Mouse (Mus musculus) layer of hippocampus, postnatal 14 days (tissue): ENCODE data around the gene Dpy19l1. TPM values are rescaled to one million over a fixed set of nuclear protein-coding genes. Genes with fewer than 3 reads are reported as not detected.

Experiments
- DNase-seq, 2 experiments: peaks; one replicate each; pipeline ENCODE4 v3.0.0; 2021 to 2022; ENCODE audit warnings: low spot score in 2 of 2, mixed read lengths in 1 of 2
- total RNA-seq, 2 experiments: library from RNA; stranded (reverse); gene quantifications; 2 replicates each; pipeline ENCODE4 v1.2.3; 2021

Dpy19l1 gene
- total RNA-seq, 2 experiments from 2014 or later: 27.4 to 30.9 TPM

DNA sequence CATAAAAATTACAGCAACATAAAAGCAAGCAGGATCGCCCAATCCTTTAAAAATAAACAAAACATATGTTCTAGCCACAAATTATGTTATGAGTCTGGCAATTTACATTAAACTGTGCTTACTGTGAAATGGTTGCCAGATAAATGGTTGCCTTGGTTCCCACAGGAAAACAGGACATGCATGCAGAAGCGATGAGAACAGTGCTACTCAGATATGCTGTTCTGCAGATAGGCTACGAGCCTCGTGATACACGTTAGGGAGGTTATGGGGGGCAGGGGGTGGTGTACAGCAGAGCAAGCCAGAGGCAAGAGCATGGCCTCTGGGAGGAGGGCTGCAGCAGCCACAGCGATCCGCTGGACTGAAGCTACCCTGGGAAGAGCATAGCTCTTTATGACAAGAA, 29.1 kb downstream of the Dpy19l1 start:
- no peak for DNase-seq

DNA sequence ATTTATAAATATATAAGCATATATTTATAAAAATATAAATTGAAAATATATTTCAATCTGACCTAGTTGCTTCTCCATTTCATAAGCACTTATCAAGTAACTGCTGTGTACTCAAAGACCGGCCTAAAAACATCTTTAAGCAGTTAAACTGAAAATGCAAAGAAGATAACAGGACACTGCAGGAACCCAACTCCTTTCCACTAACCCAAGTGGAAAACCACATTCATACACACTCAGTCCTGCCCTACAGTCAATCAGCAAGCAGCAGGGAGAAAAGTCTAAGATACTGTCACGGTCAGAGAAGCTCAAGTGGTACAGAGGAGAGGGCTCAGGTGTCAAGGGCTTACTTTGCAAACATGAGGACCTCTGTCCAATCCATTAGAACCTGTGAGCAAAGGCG, 30.4 kb downstream of the Dpy19l1 start:
- DNase-seq: no peak

DNA sequence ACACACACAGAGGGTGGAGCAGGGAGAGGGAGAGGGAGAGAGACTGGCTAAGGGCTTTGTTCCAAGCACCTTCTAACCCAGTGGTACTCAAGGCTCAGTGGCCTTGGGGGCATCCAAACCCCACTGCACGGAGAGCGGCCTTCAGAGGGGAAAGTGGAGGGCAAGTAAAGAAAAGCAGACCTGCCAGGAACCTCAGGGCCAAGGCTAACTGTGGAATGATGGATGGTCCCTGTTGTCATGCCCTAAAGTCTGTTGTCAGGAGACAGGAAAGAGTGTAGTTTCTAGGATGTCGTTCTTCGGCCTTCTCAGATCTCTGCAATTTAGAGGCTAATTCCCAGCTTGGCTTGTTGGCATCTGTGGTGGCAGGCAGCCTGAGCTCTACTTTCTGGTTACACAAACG, 32.8 kb downstream of the Dpy19l1 start:
- DNase-seq: no peak

- DNase-seq: peak in 1 of 2 experiments; percentile 7
Observed at GRCm38 (mm10) chr9:24467186-24467585, 35.8 kb downstream of the Dpy19l1 start.

DNA sequence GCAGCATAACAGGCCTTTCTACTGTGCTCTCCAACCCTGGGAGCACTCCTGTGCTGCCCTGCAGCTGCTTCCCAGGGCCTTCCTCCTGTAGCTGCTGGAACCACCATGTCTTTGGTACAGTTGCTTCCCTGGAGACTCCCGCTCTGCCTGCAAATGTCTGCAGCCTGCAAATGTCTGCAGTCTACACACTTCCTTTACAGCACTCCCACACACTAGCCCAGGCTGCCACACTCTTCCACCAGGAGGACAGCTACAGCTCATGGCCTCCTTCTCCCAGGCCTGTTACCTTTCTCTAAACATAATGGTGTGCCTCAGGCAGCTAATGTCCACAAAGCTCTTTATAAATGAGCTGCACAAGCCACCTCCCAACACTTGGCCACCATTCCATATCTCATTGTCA, 36.3 kb downstream of the Dpy19l1 start:
- no peak for DNase-seq

DNA sequence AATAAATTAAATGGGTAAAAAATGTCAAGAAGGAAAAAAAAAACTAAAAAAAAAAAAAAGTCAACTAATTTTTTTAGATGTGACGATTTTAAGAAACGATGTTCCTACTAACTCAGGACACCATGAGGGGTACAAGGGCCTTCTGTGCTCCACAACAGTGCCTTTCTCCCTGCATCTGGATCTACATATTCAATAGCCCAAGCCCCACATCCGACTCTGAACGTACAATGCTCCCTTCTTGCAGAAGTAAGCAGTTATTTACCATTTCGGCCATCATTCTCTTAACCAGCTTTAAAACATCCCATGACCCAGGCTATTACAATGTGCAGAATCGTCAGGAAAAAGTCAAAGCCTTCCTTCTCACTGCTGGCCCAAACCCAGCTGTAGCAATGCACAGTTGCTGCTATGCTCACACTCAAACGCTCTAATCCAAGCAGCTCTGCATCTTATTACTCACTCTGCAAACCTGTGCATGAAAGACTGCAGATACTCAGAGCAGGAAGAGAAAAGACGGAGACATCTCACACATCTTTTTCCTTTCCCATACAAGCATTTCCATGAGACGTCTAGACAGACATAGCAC, 41.5 kb downstream of the Dpy19l1 start:
- DNase-seq: peak in 1 of 2 experiments; percentile 18

- no peak for DNase-seq
Observed at GRCm38 (mm10) chr9:24453833-24454232, 49.1 kb downstream of the Dpy19l1 start.

DNA sequence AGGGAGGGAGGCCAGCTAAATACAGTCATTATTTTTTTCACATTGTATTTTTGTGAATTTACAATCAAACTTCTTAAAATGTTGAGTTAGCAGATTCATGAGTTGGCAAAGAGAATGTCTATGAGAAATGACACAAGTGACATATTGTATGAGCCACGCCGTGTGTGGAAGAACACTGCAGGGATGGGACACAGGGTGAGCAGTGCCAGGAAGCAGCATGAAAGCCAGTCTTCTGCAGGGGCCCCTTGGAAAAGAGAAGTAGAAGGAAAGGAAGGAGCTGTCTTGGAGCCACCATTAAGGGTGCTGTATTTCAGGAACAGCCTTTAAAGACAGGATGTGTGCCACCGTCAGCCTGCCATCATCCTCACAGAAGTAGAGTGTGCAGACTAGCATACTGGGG, 52.0 kb downstream of the Dpy19l1 start:
- DNase-seq: no peak

GRCm38 (mm10) chr9:24450524-24450923, 52.4 kb downstream of the Dpy19l1 start:
- no peak for DNase-seq

- no peak for DNase-seq
Observed at GRCm38 (mm10) chr9:24434901-24435300, 68.0 kb downstream of the Dpy19l1 start.

DNA sequence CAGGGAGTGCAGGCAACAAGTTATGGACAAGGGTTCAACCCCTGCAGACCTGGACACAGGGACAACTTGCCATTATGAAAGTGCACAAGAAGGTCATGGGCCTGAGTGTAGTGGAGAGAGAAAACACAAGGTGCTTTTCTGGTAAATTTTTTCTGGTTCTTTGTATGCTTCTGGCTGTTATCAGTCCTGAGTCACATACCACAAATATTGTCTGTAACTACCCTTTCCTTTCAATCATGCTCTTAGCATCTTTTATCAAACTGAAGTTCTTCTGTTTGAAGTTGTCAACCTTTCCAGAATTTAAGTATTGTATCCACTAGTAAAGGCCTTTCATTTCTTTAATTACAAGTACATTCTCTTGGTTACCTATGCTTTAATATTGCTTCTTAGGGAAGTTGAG, 73.2 kb downstream of the Dpy19l1 start:
- no peak for DNase-seq

DNA sequence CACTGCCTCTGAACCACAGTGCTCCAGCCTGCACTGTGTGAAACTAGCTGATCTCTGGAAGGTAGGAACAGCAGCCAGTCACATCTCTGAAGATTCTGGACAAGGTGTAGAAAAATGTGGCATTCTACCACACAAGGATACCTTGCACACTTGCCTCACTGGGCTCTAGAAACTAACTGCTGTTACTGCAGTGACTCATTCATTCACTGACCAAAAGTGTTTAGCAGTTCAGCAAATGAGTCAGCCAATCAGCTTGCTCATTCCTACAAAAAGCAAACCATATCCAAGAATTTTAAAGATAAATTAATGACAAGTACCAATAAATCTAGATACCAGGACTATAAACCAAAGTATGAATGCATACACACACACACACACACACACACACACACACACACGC, 77.3 kb downstream of the Dpy19l1 start:
- DNase-seq: no peak

DNA sequence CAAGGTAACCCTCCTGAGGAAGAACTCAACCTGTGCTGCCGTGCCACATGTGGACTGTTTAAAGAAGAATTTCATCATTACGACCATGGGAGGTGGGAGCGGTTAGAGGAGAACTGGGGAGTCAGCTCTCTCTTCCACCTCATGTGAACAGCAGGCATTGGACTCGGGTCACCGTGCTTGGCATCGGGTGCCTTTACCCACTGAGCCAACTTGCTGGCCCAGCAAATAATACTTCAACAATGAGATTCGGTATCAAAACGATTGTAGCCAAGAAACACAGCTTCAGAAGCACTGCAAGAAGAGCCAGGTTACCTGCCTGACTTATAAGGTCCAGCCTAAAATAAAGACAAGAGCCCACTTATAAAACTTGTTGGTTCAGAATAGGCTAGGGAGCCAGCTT, 79.7 kb downstream of the Dpy19l1 start:
- no peak for DNase-seq

- DNase-seq: no peak
Observed at GRCm38 (mm10) chr9:24421888-24422287, 81.1 kb downstream of the Dpy19l1 start.

- DNase-seq: no peak
Observed at GRCm38 (mm10) chr9:24421221-24421620, 81.7 kb downstream of the Dpy19l1 start.

- no peak for DNase-seq
Observed at GRCm38 (mm10) chr9:24420144-24420543, 82.8 kb downstream of the Dpy19l1 start.

- no peak for DNase-seq
Observed at GRCm38 (mm10) chr9:24418281-24418680, 84.7 kb downstream of the Dpy19l1 start.

- DNase-seq: peak in 1 of 2 experiments; percentile 6
Observed at GRCm38 (mm10) chr9:24411483-24411882, 91.5 kb downstream of the Dpy19l1 start.

GRCm38 (mm10) chr9:24410439-24410838, 92.5 kb downstream of the Dpy19l1 start:
- DNase-seq: no peak

- no peak for DNase-seq
Observed at GRCm38 (mm10) chr9:24407992-24408391, 94.9 kb downstream of the Dpy19l1 start.

DNA sequence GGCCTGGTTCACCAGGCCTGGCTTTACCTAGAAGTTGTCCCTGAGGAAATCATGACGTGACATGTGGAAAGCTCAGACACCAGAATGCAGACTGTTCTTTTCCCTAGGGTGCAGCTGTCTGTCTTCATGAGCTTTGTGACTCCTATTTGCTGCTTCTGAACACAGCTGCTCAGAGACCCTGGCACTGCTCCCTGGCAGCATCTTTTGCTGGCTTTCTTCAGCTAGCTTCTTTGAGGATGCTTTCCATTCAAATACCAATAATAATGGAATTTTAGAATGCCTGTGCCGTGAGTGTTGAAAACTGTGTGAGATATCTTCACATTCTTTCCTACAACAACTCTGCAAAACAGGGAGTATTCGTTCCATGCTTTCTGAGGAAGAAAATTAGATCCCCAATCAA, 108.8 kb downstream of the Dpy19l1 start:
- DNase-seq: no peak

DNA sequence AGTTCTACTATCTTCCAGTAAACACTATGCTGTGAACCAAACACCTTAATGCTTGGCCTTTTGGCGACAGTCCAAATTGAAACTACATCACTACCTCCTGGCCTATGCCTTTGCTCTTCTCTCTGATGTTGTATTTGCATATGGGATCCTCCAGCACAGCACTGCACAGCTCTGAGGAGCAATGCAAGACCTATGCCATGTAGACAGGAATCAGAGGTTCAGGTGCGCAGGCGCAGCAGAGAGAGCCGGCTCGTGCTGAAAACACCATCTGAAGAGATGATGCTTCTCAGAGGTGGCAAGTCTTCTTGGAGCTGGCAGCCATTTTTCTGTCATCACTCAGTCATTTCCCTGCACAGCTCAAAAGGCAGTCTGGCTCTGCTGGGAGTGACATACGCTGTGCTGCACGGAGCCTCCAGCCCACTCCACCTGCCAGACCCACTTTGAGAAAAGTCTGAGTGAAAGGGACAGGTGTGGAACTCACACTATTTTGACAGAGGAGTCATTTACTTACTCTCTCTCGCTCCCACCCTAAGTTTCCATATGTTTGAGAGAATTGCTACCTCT, 112.1 kb downstream of the Dpy19l1 start:
- DNase-seq: no peak

GRCm38 (mm10) chr9:24387230-24387629, 115.7 kb downstream of the Dpy19l1 start:
- no peak for DNase-seq
